Mouse (Mus musculus): ENCODE results near the gene Pgpep1l. TPM values are rescaled to one million over a fixed set of nuclear protein-coding genes. Genes with fewer than 3 reads are reported as not detected.

The Pgpep1l gene
- total RNA-seq (2023), result not detected

DNA sequence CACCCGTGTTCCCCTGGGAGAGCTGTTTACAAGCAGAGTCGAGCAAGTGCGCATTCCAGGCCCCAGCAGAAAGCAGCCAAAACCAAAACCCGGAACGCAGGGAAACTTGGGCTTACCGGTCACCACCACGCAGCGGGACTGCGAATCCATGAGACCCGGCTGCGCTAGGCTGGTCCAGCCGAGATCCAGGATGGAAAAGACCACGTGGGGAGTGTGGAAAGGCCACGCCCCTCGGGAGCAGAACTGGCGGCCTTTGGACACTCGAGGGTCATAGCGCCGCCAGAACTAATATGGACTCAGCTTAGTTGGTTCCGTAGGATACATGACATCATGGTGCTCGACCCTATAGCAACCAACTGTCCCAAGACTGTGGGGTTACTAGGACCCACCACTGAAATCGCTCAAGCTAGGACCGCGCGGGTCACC lies at the start of gene Pgpep1l:
Pgpep1l (minus strand) TSS at position 206 of the 426 bp plus-strand sequence.

DNA sequence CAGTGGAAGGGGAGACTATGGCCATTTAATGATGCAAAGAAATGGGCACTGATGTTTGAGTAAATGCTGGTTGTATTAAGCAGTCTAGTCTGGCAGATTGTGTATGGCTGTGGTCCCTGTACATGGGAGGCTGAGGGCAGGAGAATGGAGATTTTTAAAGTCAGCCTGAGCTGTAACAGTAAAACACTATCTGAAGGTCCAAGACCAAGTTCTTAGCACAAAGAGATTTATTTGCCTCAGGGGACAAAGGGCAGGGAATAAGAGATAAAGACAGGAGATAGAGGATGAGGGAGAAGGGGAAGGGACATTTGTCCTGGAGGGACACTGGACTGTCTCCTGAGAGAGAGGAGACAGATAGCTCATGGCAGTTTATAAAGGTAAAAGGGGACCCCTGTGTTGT lies 9.5 kb upstream of the Pgpep1l start, which contains the start of gene Fam169b:
Fam169b (plus strand) TSS at position 325 of the 400 bp plus-strand sequence.

Other genes with a start within 250 kb of the Pgpep1l start
- 1 to 10 TPM; 1.2 to 1.8 TPM for gene Fam169b, start 9.6 kb upstream of the Pgpep1l start, total RNA-seq (2023)

Measured in neutrophil, adult 83 days (primary cell).